Mouse (Mus musculus): ENCODE results near the gene Mtmr12. TPM values are rescaled to one million over a fixed set of nuclear protein-coding genes. Genes with fewer than 3 reads are reported as not detected.

The Mtmr12 gene
- polyA plus RNA-seq, 1 experiment: 49.2 TPM

GRCm38 (mm10) chr15:12203512-12204318 lies 1.1 kb upstream of the Mtmr12 start:
- TF ChIP-seq POLR2A (IDR thresholded peaks at IDR 0.05; ENCODE audit: control insufficient read depth, extremely low read depth, insufficient read depth, low read length, poor library complexity): no peak
- no peak for TF ChIP-seq CTCF (IDR thresholded peaks at IDR 0.05; ENCODE audit: borderline replicate concordance, control insufficient read depth, extremely low read depth, insufficient read depth, low read length, poor library complexity)
- Histone ChIP-seq H3K4me3 (ENCODE audit: control insufficient read depth, insufficient read depth, low read length) (no peak overlapping the region), H3K36me3 (ENCODE audit: control insufficient read depth, insufficient read depth, low read length) (no peaks in the 10 kb centered on the region), H3K27ac (ENCODE audit: control insufficient read depth, insufficient read depth, low read length) (peak overlapping the region; percentile 85), H3K27me3 (ENCODE audit: control insufficient read depth, insufficient read depth, low read length) (no peaks in the 10 kb centered on the region), H3K4me1 (replicated peaks; ENCODE audit: control insufficient read depth, insufficient read depth, low read length) (peaks cover 23% of the 10 kb centered on the region)
- WGBS: 67% methylated on average over 10 of the region's 10 CpGs
- no peak for DNase-seq

DNA sequence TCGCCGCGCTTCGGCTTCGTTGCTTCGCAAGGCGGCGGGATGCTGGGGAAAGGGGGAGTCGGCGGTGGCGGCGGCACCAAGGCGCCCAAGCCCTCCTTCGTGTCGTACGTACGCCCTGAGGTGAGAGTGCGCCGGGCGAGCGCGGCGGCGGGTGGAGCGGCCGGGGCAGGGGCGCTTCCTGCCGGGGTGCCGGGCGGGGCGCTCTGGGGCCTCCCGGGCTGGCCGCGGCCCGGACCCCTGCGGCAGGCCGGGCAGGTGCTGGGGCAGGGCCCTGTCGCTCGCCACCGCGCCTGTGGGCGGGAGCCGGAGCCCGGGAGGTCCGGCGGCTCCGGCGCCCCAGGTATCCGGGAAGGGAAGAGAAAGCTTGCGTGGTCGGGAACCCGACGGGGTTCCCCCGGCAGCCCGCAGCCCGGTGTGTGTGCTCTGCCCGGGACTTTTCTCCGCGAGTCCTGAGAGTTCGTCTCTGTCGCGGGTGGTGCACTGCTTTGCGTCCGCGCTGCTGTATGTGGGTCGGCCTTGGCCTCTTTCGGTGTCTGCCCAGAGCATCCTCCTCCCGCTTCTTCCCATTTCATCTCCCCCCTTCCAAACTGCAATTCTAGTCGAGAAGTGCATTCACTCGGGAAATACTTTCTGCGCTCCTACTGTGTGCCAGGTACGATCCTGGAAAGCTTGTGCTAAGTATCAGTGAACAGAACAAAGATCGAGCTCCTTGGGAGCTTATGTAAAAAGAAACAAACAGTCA lies 503 bp downstream of the Mtmr12 start:
- peak overlapping the region; percentile 33 for H3K27ac ChIP-seq (ENCODE audit: control insufficient read depth, insufficient read depth, low read length)
- H3K27me3 ChIP-seq (ENCODE audit: control insufficient read depth, insufficient read depth, low read length): no peaks in the 10 kb centered on the region
- under 1% methylated on average over 72 of the region's 73 CpGs for WGBS
- TF ChIP-seq POLR2A (IDR thresholded peaks at IDR 0.05; ENCODE audit: control insufficient read depth, extremely low read depth, insufficient read depth, low read length, poor library complexity) (no peak), CTCF (IDR thresholded peaks at IDR 0.05; ENCODE audit: borderline replicate concordance, control insufficient read depth, extremely low read depth, insufficient read depth, low read length, poor library complexity) (no peak; the same call in 1 of the 2 replicates)
- no peaks in the 10 kb centered on the region for H3K36me3 ChIP-seq (ENCODE audit: control insufficient read depth, insufficient read depth, low read length)
- peak overlapping the region; percentile 75 for H3K4me3 ChIP-seq (ENCODE audit: control insufficient read depth, insufficient read depth, low read length)
- H3K4me1 ChIP-seq (replicated peaks; ENCODE audit: control insufficient read depth, insufficient read depth, low read length): peaks cover 25% of the 10 kb centered on the region
- DNase-seq: no peak

- DNase-seq: no peak
- peaks cover 28% of the 10 kb centered on the region for H3K4me1 ChIP-seq (replicated peaks; ENCODE audit: control insufficient read depth, insufficient read depth, low read length)
- peak overlapping the region; percentile 75 for H3K4me3 ChIP-seq (ENCODE audit: control insufficient read depth, insufficient read depth, low read length)
- H3K27ac ChIP-seq (ENCODE audit: control insufficient read depth, insufficient read depth, low read length): peak overlapping the region; percentile 3; the same call in 1 of the 2 replicates
- WGBS: 10% methylated on average over 14 of the region's 14 CpGs
- no peaks in the 10 kb centered on the region for H3K27me3 ChIP-seq (ENCODE audit: control insufficient read depth, insufficient read depth, low read length)
- H3K36me3 ChIP-seq (ENCODE audit: control insufficient read depth, insufficient read depth, low read length): no peaks in the 10 kb centered on the region
- TF ChIP-seq CTCF (IDR thresholded peaks at IDR 0.05; ENCODE audit: borderline replicate concordance, control insufficient read depth, extremely low read depth, insufficient read depth, low read length, poor library complexity) (no peak), POLR2A (IDR thresholded peaks at IDR 0.05; ENCODE audit: control insufficient read depth, extremely low read depth, insufficient read depth, low read length, poor library complexity) (no peak)
Measured at GRCm38 (mm10) chr15:12205902-12206645, 1.2 kb downstream of the Mtmr12 start.

- no peaks in the 10 kb centered on the region for H3K27me3 ChIP-seq (ENCODE audit: control insufficient read depth, insufficient read depth, low read length)
- TF ChIP-seq CTCF (IDR thresholded peaks at IDR 0.05; ENCODE audit: borderline replicate concordance, control insufficient read depth, extremely low read depth, insufficient read depth, low read length, poor library complexity): no peak
- no peak for TF ChIP-seq POLR2A (IDR thresholded peaks at IDR 0.05; ENCODE audit: control insufficient read depth, extremely low read depth, insufficient read depth, low read length, poor library complexity)
- 75% methylated on average over 7 of the region's 7 CpGs for WGBS
- H3K4me3 ChIP-seq (ENCODE audit: control insufficient read depth, insufficient read depth, low read length): no peak overlapping the region
- H3K36me3 ChIP-seq (ENCODE audit: control insufficient read depth, insufficient read depth, low read length): no peaks in the 10 kb centered on the region
- DNase-seq: no peak
- peaks cover 32% of the 10 kb centered on the region for H3K4me1 ChIP-seq (replicated peaks; ENCODE audit: control insufficient read depth, insufficient read depth, low read length)
- no peak overlapping the region for H3K27ac ChIP-seq (ENCODE audit: control insufficient read depth, insufficient read depth, low read length)
Measured at GRCm38 (mm10) chr15:12206646-12207222, 1.9 kb downstream of the Mtmr12 start.

GRCm38 (mm10) chr15:12207556-12208090 lies 2.8 kb downstream of the Mtmr12 start:
- 89% methylated on average over 6 of the region's 6 CpGs for WGBS
- H3K4me3 ChIP-seq (ENCODE audit: control insufficient read depth, insufficient read depth, low read length): no peak overlapping the region
- no peak overlapping the region for H3K27ac ChIP-seq (ENCODE audit: control insufficient read depth, insufficient read depth, low read length)
- H3K27me3 ChIP-seq (ENCODE audit: control insufficient read depth, insufficient read depth, low read length): no peaks in the 10 kb centered on the region
- peaks cover 34% of the 10 kb centered on the region for H3K4me1 ChIP-seq (replicated peaks; ENCODE audit: control insufficient read depth, insufficient read depth, low read length)
- no peaks in the 10 kb centered on the region for H3K36me3 ChIP-seq (ENCODE audit: control insufficient read depth, insufficient read depth, low read length)
- TF ChIP-seq POLR2A (IDR thresholded peaks at IDR 0.05; ENCODE audit: control insufficient read depth, extremely low read depth, insufficient read depth, low read length, poor library complexity) (no peak), CTCF (IDR thresholded peaks at IDR 0.05; ENCODE audit: borderline replicate concordance, control insufficient read depth, extremely low read depth, insufficient read depth, low read length, poor library complexity) (no peak)
- DNase-seq: no peak
